ENCODE assay signal across 20 mouse cellular contexts in genomic region chr10:6262029-6262428, GRCm38 (mm10).
DNase-seq lines count a peak whose midpoint lies in the region; ATAC-seq and TF ChIP-seq lines count a peak whose summit lies in the region.
"Had no signal": no experiment of that assay in that cellular context is flagged by ENCODE, and none has a peak within 500 bp of the region (broad histone marks: within the 10 kb centered on the region; RNA-seq: fewer than 3 reads in every experiment).

No protein-coding gene starts in this region.

- no peaks in the 10 kb centered on the region for H3K36me3 ChIP-seq in hindbrain, embryonic 13.5 days
- no peaks in the 10 kb centered on the region for H3K36me3 ChIP-seq in hindbrain, embryonic 14.5 days (replicated peaks; ENCODE audit: control insufficient read depth, insufficient read depth)
- no peaks in the 10 kb centered on the region for H3K36me3 ChIP-seq in neural tube, embryonic 12.5 days
- no peaks in the 10 kb centered on the region for H3K36me3 ChIP-seq in neural tube, embryonic 14.5 days (ENCODE audit: control insufficient read depth, insufficient read depth, low read length)
- H3K36me3 ChIP-seq: forebrain, embryonic 10.5 days; intestine, embryonic 15.5 days had no signal

- no peaks in the 10 kb centered on the region for H3K9me3 ChIP-seq in hindbrain, embryonic 13.5 days
- no peaks in the 10 kb centered on the region for H3K9me3 ChIP-seq in hindbrain, embryonic 14.5 days (ENCODE audit: control insufficient read depth, low read length)
- no peaks in the 10 kb centered on the region for H3K9me3 ChIP-seq in neural tube, embryonic 12.5 days
- no peaks in the 10 kb centered on the region for H3K9me3 ChIP-seq in neural tube, embryonic 14.5 days (ENCODE audit: control insufficient read depth, low read length)
- H3K9me3 ChIP-seq: forebrain, embryonic 10.5 days; forebrain, embryonic 13.5 days; intestine, embryonic 15.5 days had no signal

- H3K9ac ChIP-seq in hindbrain, embryonic 13.5 days, result no peak overlapping the region
- no peak overlapping the region for H3K9ac ChIP-seq in hindbrain, embryonic 14.5 days
- H3K9ac ChIP-seq in neural tube, embryonic 12.5 days, result no peak overlapping the region
- H3K9ac ChIP-seq in neural tube, embryonic 14.5 days (replicated peaks; ENCODE audit: low read depth, low read length), result no peak overlapping the region
- H3K9ac ChIP-seq: forebrain, embryonic 13.5 days; intestine, embryonic 15.5 days had no signal

- 0 out of 2 replicates have a peak, but pooled peaks have one; percentile 60 for ATAC-seq in hindbrain, embryonic 13.5 days (ENCODE audit: low FRiP score)
- no peak for ATAC-seq in hindbrain, embryonic 14.5 days (ENCODE audit: low FRiP score)
- peak; percentile 38; the same call in 1 of the 2 replicates for ATAC-seq in neural tube, embryonic 12.5 days (ENCODE audit: low FRiP score, low read depth)
- peak; percentile 50 for ATAC-seq in neural tube, embryonic 14.5 days (ENCODE audit: low read depth)
- ATAC-seq: CD4-positive, CD25-positive, alpha-beta regulatory T cell, adult 4 months; forebrain, embryonic 13.5 days; forebrain, embryonic 16.5 days; intestine, embryonic 15.5 days had no signal

- no peak overlapping the region for H3K4me2 ChIP-seq in hindbrain, embryonic 13.5 days
- no peak overlapping the region for H3K4me2 ChIP-seq in hindbrain, embryonic 14.5 days (replicated peaks)
- no peak overlapping the region for H3K4me2 ChIP-seq in neural tube, embryonic 12.5 days (replicated peaks)
- no peak overlapping the region for H3K4me2 ChIP-seq in neural tube, embryonic 14.5 days (ENCODE audit: low read depth, low read length)
- H3K4me2 ChIP-seq: forebrain, embryonic 13.5 days; heart, embryonic 11.5 days; intestine, embryonic 15.5 days had no signal

- no peak for TF ChIP-seq CTCF in brain, embryonic 14.5 days (IDR thresholded peaks at IDR 0.05; ENCODE audit: borderline replicate concordance, extremely low read depth, insufficient read depth, insufficient read length)

- no peak overlapping the region for H3K27ac ChIP-seq in hindbrain, embryonic 13.5 days
- H3K27ac ChIP-seq in hindbrain, embryonic 14.5 days, result no peak overlapping the region
- no peak overlapping the region for H3K27ac ChIP-seq in neural tube, embryonic 12.5 days
- no peak overlapping the region for H3K27ac ChIP-seq in neural tube, embryonic 14.5 days (ENCODE audit: low read depth, low read length)
- H3K27ac ChIP-seq: forebrain, embryonic 10.5 days; forebrain, embryonic 13.5 days; intestine, embryonic 15.5 days had no signal

- no peaks in the 10 kb centered on the region for H3K27me3 ChIP-seq in hindbrain, embryonic 13.5 days
- H3K27me3 ChIP-seq in hindbrain, embryonic 14.5 days (ENCODE audit: control insufficient read depth, insufficient read depth, low read length), result no peaks in the 10 kb centered on the region
- H3K27me3 ChIP-seq in neural tube, embryonic 12.5 days (replicated peaks), result no peaks in the 10 kb centered on the region
- H3K27me3 ChIP-seq in neural tube, embryonic 14.5 days (ENCODE audit: control insufficient read depth, insufficient read depth, low read length), result no peaks in the 10 kb centered on the region
- H3K27me3 ChIP-seq: forebrain, embryonic 13.5 days; intestine, embryonic 15.5 days had no signal

- no peak for DNase-seq in hindbrain, embryonic 14.5 days (ENCODE audit: low spot score)
- no peak for DNase-seq in neural tube, embryonic 10.5 days (ENCODE audit: extremely low spot score, low spot score)
- DNase-seq in brain, embryonic 14.5 days (ENCODE audit: low read depth), result peak; percentile 35
- no peak for DNase-seq in thymus, postnatal 14 days
- DNase-seq: adrenal gland, adult 2 months; adrenal gland, postnatal 14 days; cerebellum, adult 18-20 months; cerebellum, adult 9-10 months; cerebellum, postnatal 14 days; gastrocnemius, postnatal 14 days; heart, adult 11 months had no signal

- H3K4me3 ChIP-seq in hindbrain, embryonic 13.5 days, result no peak overlapping the region
- H3K4me3 ChIP-seq in hindbrain, embryonic 14.5 days (replicated peaks; ENCODE audit: low read length), result no peak overlapping the region
- no peak overlapping the region for H3K4me3 ChIP-seq in neural tube, embryonic 12.5 days
- no peak overlapping the region for H3K4me3 ChIP-seq in neural tube, embryonic 14.5 days (ENCODE audit: low read depth, low read length)
- H3K4me3 ChIP-seq: forebrain, embryonic 10.5 days; forebrain, embryonic 13.5 days; intestine, embryonic 15.5 days had no signal

- no peak for TF ChIP-seq POLR2A in brain, embryonic 14.5 days (IDR thresholded peaks at IDR 0.05; ENCODE audit: borderline replicate concordance, extremely low read depth, insufficient read depth, insufficient read length, poor library complexity, severe bottlenecking)

- H3K4me1 ChIP-seq in hindbrain, embryonic 13.5 days (replicated peaks), result no peaks in the 10 kb centered on the region
- 0 out of 2 replicates have a peak, but pooled peaks cover 2% of the 10 kb centered on the region for H3K4me1 ChIP-seq in hindbrain, embryonic 14.5 days (replicated peaks; ENCODE audit: control insufficient read depth, insufficient read depth, low read length)
- H3K4me1 ChIP-seq in neural tube, embryonic 12.5 days, result no peaks in the 10 kb centered on the region
- H3K4me1 ChIP-seq in neural tube, embryonic 14.5 days (ENCODE audit: control insufficient read depth, insufficient read depth, low read length), result no peaks in the 10 kb centered on the region
- H3K4me1 ChIP-seq: forebrain, embryonic 10.5 days; forebrain, embryonic 13.5 days; intestine, embryonic 15.5 days had no signal
